Mouse (Mus musculus) embryonic fibroblast, embryonic 13.5 days (primary cell): ENCODE data around the gene Eif2ak2.

ENCODE experiments used
- CTCF ChIP-seq: IDR thresholded peaks from 2 replicates; pipeline ENCODE4 v1.5.1; 2011; ENCODE audit warnings: mild to moderate bottlenecking, control low read depth, low read length, moderate library complexity, borderline replicate concordance; ENCODE audit not compliant: insufficient read depth
- POLR2A ChIP-seq: IDR thresholded peaks from 2 replicates; pipeline ENCODE4 v1.6.1; 2011; ENCODE audit warnings: low read depth, mild to moderate bottlenecking, control low read depth, low read length, moderate library complexity

DNA sequence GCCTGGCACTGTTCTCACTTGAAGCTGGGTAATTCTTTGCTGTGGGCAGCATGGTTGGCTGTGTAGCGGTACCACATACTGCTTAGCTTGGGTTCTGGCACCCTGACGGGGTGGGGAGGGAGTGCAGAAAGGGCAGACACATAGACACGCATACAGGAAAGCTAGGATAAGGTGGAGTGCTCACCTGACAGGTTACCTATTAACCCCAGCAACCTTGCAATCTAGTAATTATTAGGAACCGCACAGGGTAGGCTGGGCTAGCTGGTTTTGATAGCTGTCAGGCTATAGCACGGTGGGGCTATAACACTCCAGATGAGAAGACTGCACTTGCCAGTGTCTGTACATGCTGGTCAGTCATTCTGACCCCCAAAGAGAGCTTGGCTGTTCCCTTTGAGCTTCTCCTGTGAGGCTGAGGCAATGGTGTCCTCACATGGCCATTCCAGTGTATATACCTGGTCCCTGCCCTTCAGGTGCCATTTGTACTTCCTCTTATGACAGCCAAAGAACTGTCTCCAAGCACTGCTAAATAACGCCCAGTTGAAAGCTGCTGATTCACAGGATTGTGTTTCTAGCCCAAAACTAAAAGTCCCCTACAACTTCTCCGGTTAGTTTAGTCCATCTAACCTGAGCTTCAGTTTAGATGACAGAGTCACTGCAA, 40.0 kb downstream of the Eif2ak2 start:
- TF ChIP-seq CTCF (no peak), POLR2A (no peak)
